Mouse (Mus musculus): ENCODE data around the gene Loxl1.

Loxl1 gene

GRCm38 (mm10) chr9:58312944-58313359 lies at the start of gene Loxl1:
Loxl1 (minus strand) TSS chr9:58313186.
- peak; percentile 45 to 58 for DNase-seq

DNA sequence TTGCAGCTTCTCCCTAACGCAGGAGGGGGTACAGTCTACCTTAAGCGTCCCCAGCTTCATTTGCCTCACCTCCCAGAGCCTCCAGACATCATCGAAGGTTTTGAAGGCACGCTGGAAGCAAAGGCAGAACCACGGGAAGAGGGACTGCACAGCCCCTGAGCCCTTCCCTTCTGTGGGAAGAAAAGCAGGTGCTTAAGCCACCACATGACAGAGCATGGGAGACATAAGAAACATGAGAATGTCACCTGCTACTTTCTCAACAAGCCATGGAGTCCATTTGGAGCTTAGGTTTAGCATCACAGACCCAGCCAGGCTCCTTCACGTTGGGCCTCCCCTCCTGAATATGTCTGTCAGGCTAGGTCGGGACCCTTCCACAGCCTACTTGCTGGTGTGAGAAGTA lies 49.0 kb upstream of the Loxl1 start:
- no peak for DNase-seq

DNA sequence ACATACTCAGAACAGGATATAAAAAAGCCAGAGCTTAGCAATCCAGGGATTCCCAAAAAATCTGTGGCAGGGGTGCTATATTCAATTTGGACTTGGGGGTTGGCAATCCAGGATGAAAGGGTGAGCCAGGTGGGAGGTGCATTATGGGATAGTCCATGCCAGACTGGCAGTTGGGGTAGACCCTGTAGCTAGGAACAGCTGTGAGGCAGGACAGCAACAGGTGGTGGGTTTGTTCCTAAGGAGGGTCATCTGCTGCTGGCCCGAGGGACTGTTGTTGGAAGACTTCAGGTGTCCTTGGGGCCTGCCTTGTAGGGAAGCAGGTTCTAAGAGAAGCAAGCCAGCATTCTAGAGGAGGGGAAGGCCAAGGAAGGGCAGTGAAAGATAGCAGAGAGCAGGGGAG lies 48.4 kb upstream of the Loxl1 start:
- no peak for DNase-seq

GRCm38 (mm10) chr9:58355262-58356050 lies 42.5 kb upstream of the Loxl1 start:
- DNase-seq: no peak

GRCm38 (mm10) chr9:58354701-58355100 lies 41.7 kb upstream of the Loxl1 start:
- no peak for DNase-seq

- no peak for DNase-seq
Observed at GRCm38 (mm10) chr9:58353224-58353623, 40.2 kb upstream of the Loxl1 start.

DNA sequence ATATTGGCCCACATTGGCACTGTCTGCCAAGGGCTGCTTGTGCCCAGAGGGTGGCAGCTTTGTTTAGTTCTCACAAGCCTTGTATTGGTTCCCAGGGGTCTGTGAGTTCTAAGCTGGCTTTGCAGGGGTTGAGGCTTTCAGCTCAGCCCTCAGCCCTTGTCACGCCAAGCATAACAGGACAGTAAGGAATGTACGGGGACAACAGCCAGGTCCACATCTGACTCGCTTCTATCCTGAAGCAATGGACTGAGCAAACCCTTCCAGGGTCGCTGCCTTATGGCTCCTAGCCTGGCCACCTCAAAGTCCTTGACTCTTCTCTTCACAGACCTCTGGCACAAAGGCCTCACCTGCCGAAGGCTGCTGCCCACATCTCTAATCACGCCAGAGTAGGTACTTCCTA lies 34.8 kb upstream of the Loxl1 start:
- no peak for DNase-seq

DNA sequence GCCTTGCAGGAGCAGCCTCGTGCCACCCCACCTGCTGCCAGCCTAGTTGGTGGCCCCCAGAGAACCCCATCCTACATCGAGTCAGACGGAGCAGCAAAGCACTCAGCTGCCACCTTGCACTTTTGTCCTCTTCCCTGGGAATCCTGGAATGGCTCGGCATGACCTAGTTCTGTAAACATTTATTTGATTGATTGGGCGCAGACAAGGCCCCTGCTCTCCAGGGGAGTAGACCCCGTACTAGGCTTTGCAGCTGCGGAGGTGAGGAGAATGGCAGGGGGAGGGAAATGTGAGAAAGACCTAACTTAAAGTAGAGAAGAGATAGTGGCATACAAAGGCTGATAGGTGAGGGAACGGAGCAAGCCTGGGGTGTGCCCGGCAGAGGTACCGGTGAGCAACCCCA lies 33.5 kb upstream of the Loxl1 start:
- no peak for DNase-seq

DNA sequence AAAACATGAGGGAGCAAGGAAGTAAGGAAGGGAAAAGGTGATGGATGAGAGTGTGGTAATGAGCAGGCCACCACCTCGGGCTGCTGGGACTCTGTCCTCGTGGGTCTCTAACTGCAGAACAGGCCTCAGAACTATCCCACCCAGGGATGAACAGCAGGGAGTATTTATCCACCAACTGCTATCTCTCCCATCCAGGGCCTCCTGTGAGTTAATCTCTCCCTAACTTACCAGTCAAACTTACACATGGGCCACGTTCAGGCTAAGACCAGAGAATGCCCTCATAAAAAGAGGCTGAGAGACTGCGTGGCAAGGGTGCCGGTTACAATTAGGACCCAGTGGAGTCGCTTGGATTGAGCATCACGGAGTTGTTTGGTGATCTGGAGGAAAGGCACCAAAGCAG lies 33.0 kb upstream of the Loxl1 start:
- no peak for DNase-seq

GRCm38 (mm10) chr9:58341795-58342194 lies 28.8 kb upstream of the Loxl1 start:
- no peak for DNase-seq

- no peak for DNase-seq
Observed at GRCm38 (mm10) chr9:58336650-58337281, 23.8 kb upstream of the Loxl1 start.

GRCm38 (mm10) chr9:58331276-58331675 lies 18.3 kb upstream of the Loxl1 start:
- no peak for DNase-seq

DNA sequence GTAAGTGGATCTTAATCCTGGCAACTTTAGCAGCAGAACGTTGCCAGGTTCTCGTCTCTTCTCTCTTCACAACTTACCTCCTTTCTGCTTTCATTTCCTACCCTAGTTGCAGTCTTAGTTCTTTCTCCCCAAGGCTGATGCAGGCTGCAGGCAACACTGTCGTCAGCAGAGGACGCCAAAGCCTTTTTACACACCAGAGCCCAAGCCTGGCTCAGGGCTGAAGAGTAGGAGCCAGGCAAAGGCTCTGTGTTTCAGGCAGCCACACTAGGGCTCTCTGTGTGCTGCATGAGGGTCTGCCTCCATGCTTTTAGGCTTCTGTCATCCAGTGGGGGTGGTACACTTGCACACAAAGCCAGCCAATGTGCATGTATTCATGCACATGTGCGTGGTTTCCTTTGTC lies 17.3 kb upstream of the Loxl1 start:
- DNase-seq: no peak

DNA sequence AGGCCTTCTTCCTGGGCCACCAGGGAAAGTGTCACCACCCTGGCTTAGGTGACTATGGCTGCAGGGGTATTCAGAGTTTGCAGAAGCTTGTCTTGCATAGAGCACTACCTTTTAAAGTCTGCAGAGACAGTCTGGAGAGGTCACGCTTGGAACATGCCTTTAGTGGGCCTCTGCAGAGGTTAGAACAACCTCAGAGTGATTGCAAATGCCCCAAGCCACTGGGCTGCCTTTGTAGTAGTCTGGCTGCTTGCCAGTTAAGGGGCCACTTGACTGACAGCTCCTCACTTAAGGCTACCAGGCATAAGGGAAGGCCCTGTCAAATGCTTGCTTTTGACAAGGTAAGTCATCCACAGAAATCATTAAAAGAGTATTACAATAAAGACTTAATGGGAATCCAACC lies 14.4 kb upstream of the Loxl1 start:
- DNase-seq: no peak

DNA sequence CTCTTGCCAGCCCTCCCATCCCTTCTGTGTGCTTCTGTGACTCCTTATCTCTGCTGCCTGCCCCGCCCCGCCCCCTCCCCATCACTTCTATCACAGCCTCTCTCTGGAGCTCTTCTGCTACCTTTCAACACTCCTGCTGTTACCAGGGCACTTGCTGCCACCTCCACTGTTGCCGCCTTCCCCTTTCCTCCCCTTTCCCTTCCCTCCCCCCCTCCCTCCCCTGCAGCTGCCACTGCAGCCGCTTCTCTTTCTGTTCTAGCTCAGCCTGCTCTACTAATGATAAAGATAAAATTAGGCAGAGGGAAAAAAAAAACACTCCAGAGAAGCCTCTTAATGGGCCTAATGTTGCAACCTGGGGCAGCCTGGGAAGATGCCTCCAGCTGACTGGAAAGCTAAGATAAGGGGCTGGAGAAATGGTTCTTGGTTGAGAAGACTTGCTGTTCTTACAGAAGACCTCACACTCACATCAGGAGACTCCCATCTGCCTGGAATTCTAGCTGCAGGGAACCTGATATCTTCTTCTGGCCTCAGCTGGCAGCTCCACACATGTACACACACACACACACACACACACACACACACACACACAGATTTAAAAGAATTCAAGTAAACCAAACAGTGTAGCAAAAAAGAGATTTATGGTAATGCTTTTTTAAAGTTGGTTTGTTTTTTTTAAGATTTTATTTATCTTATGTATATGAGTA lies 13.6 kb upstream of the Loxl1 start:
- no peak for DNase-seq

DNA sequence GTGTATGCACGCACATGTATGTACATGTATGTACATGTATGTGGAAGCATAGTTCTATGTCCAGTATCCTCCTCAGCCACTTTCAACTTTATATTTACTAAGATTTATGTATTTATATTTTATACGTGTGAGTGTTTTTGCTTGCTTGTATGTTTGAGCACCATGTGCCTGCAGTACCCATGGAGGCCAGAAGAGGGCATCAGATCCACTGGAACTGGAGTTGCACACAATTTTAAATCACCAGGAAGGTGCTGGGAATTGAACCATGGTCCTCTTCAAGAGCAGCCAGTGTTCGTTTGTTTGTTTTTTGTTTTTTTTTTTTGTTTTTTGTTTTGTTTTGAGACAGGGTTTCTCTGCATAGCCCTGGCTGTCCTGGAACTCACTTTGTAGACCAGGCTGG lies 8.7 kb upstream of the Loxl1 start:
- DNase-seq: no peak

- DNase-seq: no peak
Observed at GRCm38 (mm10) chr9:58318317-58318716, 5.3 kb upstream of the Loxl1 start.

DNA sequence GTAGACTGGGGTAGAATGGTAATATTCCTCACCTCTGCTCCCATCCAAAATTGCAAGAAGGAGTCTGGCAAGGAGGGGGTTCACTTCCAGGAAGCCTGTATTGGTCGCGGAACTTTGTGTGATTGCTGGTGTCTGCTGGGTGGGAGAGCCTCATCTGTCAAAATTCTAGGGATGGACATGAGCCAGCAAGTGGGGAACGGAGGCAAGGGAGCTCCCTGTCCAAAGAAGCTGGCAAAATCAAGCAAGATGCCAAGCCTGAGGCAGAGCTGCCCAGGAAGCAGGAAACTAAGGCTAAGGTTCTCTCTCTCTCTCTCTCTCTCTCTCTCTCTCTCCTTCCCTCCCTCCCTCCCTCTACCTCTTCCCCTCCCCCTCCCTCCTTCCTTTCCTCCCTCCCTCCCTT lies 4.4 kb upstream of the Loxl1 start:
- DNase-seq: no peak

GRCm38 (mm10) chr9:58316784-58317183 lies 3.8 kb upstream of the Loxl1 start:
- DNase-seq: no peak

DNA sequence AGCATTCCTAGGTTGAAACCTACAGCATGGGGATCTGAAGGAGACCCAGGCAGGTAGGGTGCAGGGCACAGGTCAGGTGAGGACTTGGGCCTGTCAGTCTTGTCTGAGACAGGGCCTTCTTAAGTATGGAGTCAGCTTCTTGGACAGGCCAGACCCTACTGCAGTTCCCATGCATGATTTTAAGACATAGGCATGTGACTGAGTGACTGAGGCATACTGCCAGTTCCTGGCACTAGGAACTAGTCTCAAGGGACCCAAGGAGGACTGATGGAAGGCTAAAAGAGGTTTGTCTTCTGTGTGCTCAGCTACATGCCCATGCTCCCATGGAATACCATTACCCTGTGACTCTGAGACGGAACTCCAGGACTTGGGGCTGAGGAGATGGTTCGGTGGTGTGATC lies 2.9 kb upstream of the Loxl1 start:
- DNase-seq: no peak

- no peak for DNase-seq
Observed at GRCm38 (mm10) chr9:58314682-58315360, 1.8 kb upstream of the Loxl1 start.

DNA sequence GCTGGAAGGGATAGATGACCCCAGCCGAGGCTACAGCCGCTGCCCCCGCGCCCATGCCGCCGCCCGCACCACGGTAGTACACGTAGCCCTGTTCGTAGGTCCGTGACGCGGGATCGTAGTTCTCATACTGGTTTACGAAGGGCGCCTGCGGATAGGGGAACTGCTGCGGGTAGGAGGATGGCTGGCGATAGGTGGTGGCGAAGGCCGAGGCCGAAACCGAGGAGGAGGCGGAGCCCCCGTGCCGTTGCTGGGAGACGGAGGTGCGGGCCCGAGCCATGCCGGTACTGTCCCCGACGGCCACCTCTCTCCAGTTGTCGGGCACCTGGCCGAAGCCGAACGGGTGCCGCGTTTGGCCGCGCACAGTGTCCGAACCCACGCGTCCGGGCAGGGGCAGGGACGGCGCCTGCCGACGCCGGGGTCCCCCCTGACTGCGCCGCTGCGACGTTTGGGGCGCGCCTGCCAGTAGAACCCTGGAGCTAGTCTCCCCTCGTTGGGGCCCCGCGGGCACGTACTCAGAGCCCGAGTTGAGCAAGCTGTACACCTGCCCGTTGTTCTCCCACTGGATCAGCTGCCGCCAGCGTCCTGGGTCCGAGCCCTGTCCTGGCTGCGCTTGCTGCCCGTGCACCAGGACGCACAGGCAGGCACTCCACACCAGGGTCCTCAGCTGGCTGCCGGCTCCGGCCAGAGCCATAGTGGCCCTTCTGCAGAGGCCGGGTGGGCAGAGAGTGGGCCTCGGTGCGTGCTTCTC lies 616 bp downstream of the Loxl1 start:
- DNase-seq: peak in 1 of 2 experiments; percentile 40
